Mouse (Mus musculus) hindbrain, embryonic 16.5 days (tissue): ENCODE measurements around the gene Zfp595. TPM values are rescaled to one million over a fixed set of nuclear protein-coding genes. Genes with fewer than 3 reads are reported as not detected.
"Not testable (repeated sequence)": the region's sequence is repeated elsewhere in the genome, so short reads cannot be mapped to it uniquely, and the experiment has no call there.

ENCODE experiments used
- ATAC-seq: fragments of 200-750 bp; cut with Nextera tagmentation; 2 replicates; pipeline ENCODE4 v1.8.0; 2017; ENCODE audit warnings: moderate TSS enrichment, moderate library complexity
- H3K27ac ChIP-seq: fragments of 300-500 bp; sonication (generic); 2 replicates; pipeline ENCODE4 v1.5.1; 2014; ENCODE audit warnings: low read depth, mild to moderate bottlenecking, control low read depth, low read length, moderate library complexity
- H3K27me3 ChIP-seq: fragments of 300-500 bp; sonication (generic); replicated peaks from 2 replicates; pipeline ENCODE4 v1.6.1; 2014; ENCODE audit warnings: low read length; ENCODE audit not compliant: control insufficient read depth, insufficient read depth
- H3K36me3 ChIP-seq: fragments of 300-500 bp; sonication (generic); 2 replicates; pipeline ENCODE4 v1.6.1; 2014; ENCODE audit warnings: mild to moderate bottlenecking, low read length, moderate library complexity, mixed read lengths; ENCODE audit not compliant: control insufficient read depth, insufficient read depth
- H3K4me1 ChIP-seq: fragments of 300-500 bp; sonication (generic); 2 replicates; pipeline ENCODE4 v1.6.1; 2014; ENCODE audit warnings: low read depth, low read length; ENCODE audit not compliant: control insufficient read depth, insufficient read depth
- H3K4me2 ChIP-seq: fragments of 300-500 bp; sonication (generic); 2 replicates; pipeline ENCODE4 v1.6.1; 2014; ENCODE audit warnings: mild to moderate bottlenecking, low read length, control low read depth, moderate library complexity
- H3K4me3 ChIP-seq: fragments of 300-500 bp; sonication (generic); 2 replicates; pipeline ENCODE4 v1.5.1; 2014; ENCODE audit warnings: mild to moderate bottlenecking, low read length, control low read depth, moderate library complexity
- H3K9ac ChIP-seq: fragments of 300-500 bp; sonication (generic); 2 replicates; pipeline ENCODE4 v1.6.1; 2014; ENCODE audit warnings: low read depth, mild to moderate bottlenecking, control low read depth, low read length, moderate library complexity
- H3K9me3 ChIP-seq: fragments of 300-500 bp; sonication (generic); 2 replicates; pipeline ENCODE4 v1.6.1; 2014; ENCODE audit warnings: mild to moderate bottlenecking, low read length, moderate library complexity; ENCODE audit not compliant: control insufficient read depth
- WGBS: fragments of 180-500 bp; shearing (Covaris S2); extraction: QIAGEN DNeasy Blood & Tissue Kit; methylation state at CpG from one replicate; pipeline ENCODE4 v1.1.7; 2014; 5-methylcytosine and 5-hydroxymethylcytosine counted together
- polyA plus RNA-seq: library from polyadenylated mRNA; unstranded; fragments of >200 nt; fragmentation: Nextera tagmentation; extraction: Ambion mirVana; gene quantifications from 2 replicates; pipeline ENCODE4 v1.2.1, GENCODE M21; 2015

The Zfp595 gene
- polyA plus RNA-seq, 1 experiment from 2014 or later = 1.5 TPM

DNA sequence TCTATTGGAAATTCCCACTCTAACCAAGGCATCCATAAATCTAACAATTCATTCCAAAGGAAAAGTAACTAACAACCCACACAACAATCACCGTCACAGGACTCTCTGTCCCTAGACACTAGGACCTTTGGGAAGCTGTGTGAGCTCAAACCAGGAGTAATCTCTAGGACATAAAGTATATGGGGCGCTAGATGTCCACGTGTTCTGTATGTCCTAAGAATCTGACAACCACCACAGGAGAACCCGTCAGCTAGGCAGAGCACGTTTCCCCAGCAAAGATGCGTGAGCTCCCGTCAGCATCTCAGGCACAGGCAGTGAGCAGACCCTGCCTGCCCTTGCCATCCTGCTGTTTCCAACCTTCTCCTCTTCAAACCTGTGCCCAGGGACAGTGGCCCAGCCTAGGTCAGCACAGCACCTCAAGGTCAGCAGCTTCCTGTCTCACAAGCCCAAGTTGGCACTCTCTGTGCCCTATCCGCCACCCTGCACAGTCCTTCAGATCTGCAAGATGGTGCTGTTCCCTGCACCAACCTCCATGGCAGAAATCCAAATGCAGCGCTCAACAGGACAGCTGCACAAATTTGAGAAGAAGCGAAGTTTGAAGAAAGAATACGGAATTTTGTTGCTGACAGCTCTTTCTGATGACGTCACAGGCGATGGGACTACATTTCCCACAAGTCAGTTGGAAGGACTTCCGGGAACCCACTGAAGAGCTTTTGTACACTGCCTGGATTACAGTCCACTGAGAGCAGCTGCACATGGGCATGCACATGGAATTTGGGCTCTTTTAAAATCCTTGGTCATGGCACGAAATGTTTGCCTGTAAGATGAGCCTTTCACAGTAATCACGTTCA is 26.3 kb downstream of the Zfp595 start, which contains the start of gene Zfp457:
Zfp457 (minus strand) TSS at position 664 of the 851 bp plus-strand sequence.
- H3K4me3 ChIP-seq = peak within 1 kb of the TSS; percentile 49
- H3K27me3 ChIP-seq = no peaks in the 10 kb centered on the region
- H3K27ac ChIP-seq = peak within 1 kb of the TSS; percentile 46
- no peaks in the 10 kb centered on the region for H3K36me3 ChIP-seq
- H3K9ac ChIP-seq = peak within 1 kb of the TSS; percentile 67
- WGBS = 9% methylated on average over 16 of the region's 16 CpGs
- no peaks in the 10 kb centered on the region for H3K9me3 ChIP-seq
- H3K4me2 ChIP-seq = peak within 1 kb of the TSS; percentile 82
- ATAC-seq = peak; percentile 99
- H3K4me1 ChIP-seq = peaks cover 6% of the 10 kb centered on the region

DNA sequence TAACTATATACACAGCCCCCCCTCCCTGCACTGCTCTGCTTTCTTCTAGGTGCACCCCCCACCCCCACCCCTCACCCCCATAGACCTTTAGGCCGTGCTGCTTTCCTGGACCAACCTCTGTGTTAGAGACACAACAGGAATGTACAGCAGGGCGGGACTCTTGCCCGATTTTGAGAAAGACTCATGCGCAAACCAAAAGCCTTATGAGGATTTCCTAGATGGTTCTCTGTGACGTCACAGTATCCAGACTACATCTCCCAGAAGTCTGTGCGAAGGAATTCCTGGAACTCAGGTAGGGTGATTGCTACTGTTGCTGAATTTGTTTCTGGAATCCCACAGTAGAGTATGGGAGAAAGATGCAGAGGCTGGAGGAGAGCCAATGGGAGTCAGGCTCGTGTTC is 54.1 kb downstream of the Zfp595 start, which contains the start of gene Zfp458:
Zfp458 (minus strand) TSS at position 153 of the 400 bp plus-strand sequence.
- 42% methylated on average over 7 of the region's 7 CpGs for WGBS
- Histone ChIP-seq H3K27ac (no peak within 1 kb of the TSS), H3K36me3 (no peaks in the 10 kb centered on the region), H3K27me3 (no peaks in the 10 kb centered on the region), H3K9ac (no peak within 1 kb of the TSS), H3K4me3 (no peak within 1 kb of the TSS; the same call in 1 of the 2 replicates), H3K9me3 (no peaks in the 10 kb centered on the region), H3K4me1 (no peaks in the 10 kb centered on the region), H3K4me2 (no peak within 1 kb of the TSS; the same call in 1 of the 2 replicates)
- ATAC-seq = peak; percentile 76

GRCm38 (mm10) chr13:67269383-67270065 is 62.8 kb downstream of the Zfp595 start:
- Histone ChIP-seq H3K9ac (peak overlapping the region; percentile 79), H3K27ac (peak overlapping the region; percentile 64; the same call in 1 of the 2 replicates), H3K4me2 (peak overlapping the region; percentile 80), H3K4me3 (peak overlapping the region; percentile 79)
- H3K27me3 ChIP-seq, H3K4me1 ChIP-seq, H3K9me3 ChIP-seq, H3K36me3 ChIP-seq: not testable (repeated sequence)
- ATAC-seq = peak; percentile 66
- WGBS = 48% methylated on average over 8 of the region's 9 CpGs

DNA sequence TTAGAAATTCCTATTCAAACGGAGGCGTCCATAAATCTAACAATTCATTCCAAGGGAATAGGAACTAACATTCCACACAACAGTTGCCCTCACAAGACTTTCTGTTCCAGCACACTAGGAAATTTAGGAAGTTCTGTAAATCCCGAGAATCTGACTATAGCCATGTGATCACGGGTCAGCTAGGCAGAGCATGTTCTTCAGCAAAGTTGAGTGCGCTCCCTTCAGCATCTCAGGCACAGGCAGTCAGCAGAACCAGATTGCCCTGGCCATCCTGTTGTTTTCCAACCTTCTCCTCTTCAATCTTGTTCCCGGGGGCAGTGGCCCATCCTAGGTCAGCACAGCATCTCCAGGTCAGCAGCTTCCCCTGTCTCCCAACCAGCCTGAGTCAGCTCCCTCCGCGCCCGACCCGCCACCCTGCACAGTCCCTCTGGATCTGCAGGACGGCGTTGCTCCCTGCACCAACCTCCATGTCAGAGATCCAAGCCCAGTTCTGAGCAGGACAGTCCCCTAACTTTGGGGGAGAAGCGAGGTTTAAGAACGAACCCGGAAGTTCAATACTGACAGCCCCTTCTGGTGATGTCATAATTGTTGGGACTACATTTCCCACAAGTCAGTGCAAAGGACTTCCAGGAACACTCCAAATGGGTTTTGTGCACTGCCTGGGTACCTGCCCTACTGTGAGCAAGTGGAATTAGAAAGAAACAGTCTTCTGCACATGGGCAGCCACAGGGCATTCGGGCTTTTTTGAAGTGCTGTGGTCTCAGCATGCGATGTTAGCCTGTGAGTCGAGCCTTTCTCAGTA is 63.6 kb downstream of the Zfp595 start:
- 9% methylated on average over 18 of the region's 18 CpGs for WGBS
- H3K4me1 ChIP-seq = no peaks in the 10 kb centered on the region; the same call in 1 of the 2 replicates
- H3K9ac ChIP-seq = peak overlapping the region; percentile 79
- no peaks in the 10 kb centered on the region for H3K27me3 ChIP-seq
- peaks cover 3% of the 10 kb centered on the region; the same call in 1 of the 2 replicates for H3K9me3 ChIP-seq
- peak overlapping the region; percentile 79 for H3K4me3 ChIP-seq
- peak overlapping the region; percentile 80 for H3K4me2 ChIP-seq
- peak; percentile 100 for ATAC-seq
- peak overlapping the region; percentile 64; the same call in 1 of the 2 replicates for H3K27ac ChIP-seq
- H3K36me3 ChIP-seq = peaks cover 3% of the 10 kb centered on the region; the same call in 1 of the 2 replicates

Other genes with a start within 250 kb of the Zfp595 start
- 7.0 and 7.1 TPM in 2 replicates for gene Zfp708, start 234.6 kb downstream of the Zfp595 start, polyA plus RNA-seq
- gene Gm28557, start 224.0 kb downstream of the Zfp595 start, polyA plus RNA-seq = 1.1 and 2.0 TPM in 2 replicates
- 0.12 and 0.19 TPM in 2 replicates for gene Rslcan18, start 216.3 kb downstream of the Zfp595 start, polyA plus RNA-seq
- gene Zfp759, start 210.9 kb downstream of the Zfp595 start, polyA plus RNA-seq = 4.6 and 5.0 TPM in 2 replicates
- gene Rsl1, start 159.4 kb downstream of the Zfp595 start, polyA plus RNA-seq = 6.3 and 6.4 TPM in 2 replicates
- gene Zfp455, start 138.1 kb downstream of the Zfp595 start, polyA plus RNA-seq = 2.2 and 2.6 TPM in 2 replicates
- 4.4 and 5.5 TPM in 2 replicates for gene Zfp458, start 54.1 kb downstream of the Zfp595 start, polyA plus RNA-seq
- 1.0 and 1.1 TPM in 2 replicates for gene Zfp457, start 26.1 kb downstream of the Zfp595 start, polyA plus RNA-seq
- gene Gm28044, start 28.0 kb upstream of the Zfp595 start, polyA plus RNA-seq = not detected in 2 replicates
- gene Zfp953, start 28.0 kb upstream of the Zfp595 start, polyA plus RNA-seq = 0.58 and 0.60 TPM in 2 replicates
- gene Gm28041, start 43.2 kb upstream of the Zfp595 start, polyA plus RNA-seq = not detected in 2 replicates
- 0.72 and 0.78 TPM in 2 replicates for gene Zfp456, start 43.2 kb upstream of the Zfp595 start, polyA plus RNA-seq
- 4.2 and 6.5 TPM in 2 replicates for gene Zfp429, start 67.2 kb upstream of the Zfp595 start, polyA plus RNA-seq
- 1.8 TPM in 2 replicates for gene Zfp459, start 88.8 kb upstream of the Zfp595 start, polyA plus RNA-seq
- 5.7 and 7.1 TPM in 2 replicates for gene Zfp874a, start 119.1 kb upstream of the Zfp595 start, polyA plus RNA-seq
- gene Zfp874b, start 151.7 kb upstream of the Zfp595 start, polyA plus RNA-seq = 3.2 and 3.3 TPM in 2 replicates
- gene Zfp58, start 168.0 kb upstream of the Zfp595 start, polyA plus RNA-seq = 9.8 and 10.5 TPM in 2 replicates
- gene Gm26965, start 193.6 kb upstream of the Zfp595 start, polyA plus RNA-seq = 0.16 TPM in 1 of 2 replicates, not detected in the other
- gene Zfp87, start 193.6 kb upstream of the Zfp595 start, polyA plus RNA-seq = 32.6 and 37.6 TPM in 2 replicates
- 12.3 and 13.6 TPM in 2 replicates for gene Zfp748, start 221.3 kb upstream of the Zfp595 start, polyA plus RNA-seq